9 mouse cellular contexts compared by ENCODE assay signal in the genomic region with DNA sequence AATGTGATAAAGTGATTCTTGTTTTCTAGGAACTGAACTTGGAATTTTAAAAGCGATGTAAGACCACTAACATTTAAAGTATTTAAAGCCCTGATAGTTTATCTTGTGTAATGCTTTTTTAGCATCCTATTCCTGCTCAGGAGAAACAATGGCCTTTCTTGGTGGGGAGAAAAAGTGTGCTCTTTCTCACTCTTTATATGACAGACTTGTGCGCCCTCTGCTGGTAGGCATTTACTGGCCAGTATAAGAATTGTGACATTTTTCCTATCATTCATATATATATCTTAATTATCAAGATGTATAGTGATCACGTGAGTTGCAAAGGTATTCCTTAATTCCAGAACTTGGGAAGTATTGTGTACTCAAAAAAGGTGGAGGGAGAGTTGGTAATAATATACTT.
A peak's percentile ranks its signal among the peaks of the same experiment; 100 is the strongest.
DNase-seq lines count a peak whose midpoint lies in the region; ATAC-seq lines count a peak whose summit lies in the region.
"Had no signal": no experiment of that assay in that cellular context is flagged by ENCODE, and none has a peak within 500 bp of the region (broad histone marks: within the 10 kb centered on the region; RNA-seq: fewer than 3 reads in every experiment).

No protein-coding gene starts in this region.

- peak; percentile 77 for DNase-seq in layer of hippocampus, adult 11-12 months (ENCODE audit: low spot score)
- DNase-seq in layer of hippocampus, postnatal 36 days, result no peak
- peak; percentile 86 for DNase-seq in NIH3T3 (ENCODE audit: low read depth)
- peak; percentile 67 for DNase-seq in cerebellum, adult 9-11 months
- peak; percentile 53 for DNase-seq in gastrocnemius, postnatal 14 days
- peak; percentile 37 to 88 for DNase-seq in layer of hippocampus, postnatal 25 days (ENCODE audit: extremely low spot score in 1 of 2, low spot score in 1 of 2)
- peak; percentile 95 for DNase-seq in midbrain, embryonic 11.5 days (ENCODE audit: low spot score, missing footprints)
- peak; percentile 68 for DNase-seq in thymus, postnatal 0 days (ENCODE audit: low spot score)

- H3K27me3 ChIP-seq in midbrain, embryonic 11.5 days (ENCODE audit: control insufficient read depth, insufficient read depth, low read length), result no peaks in the 10 kb centered on the region

- intact Hi-C loops in gastrocnemius, postnatal 14 days (cut with DNase I; ENCODE audit: low total_unique reads), result loop anchor here (5.0 kb wide), 1 partner anchor 91 kb away; no protein-coding TSS in a partner anchor

- no peaks in the 10 kb centered on the region for H3K9me3 ChIP-seq in midbrain, embryonic 11.5 days (ENCODE audit: control insufficient read depth, low read length)

- H3K9ac ChIP-seq in midbrain, embryonic 11.5 days (ENCODE audit: low read length), result no peak overlapping the region

- no peak overlapping the region for H3K4me2 ChIP-seq in midbrain, embryonic 11.5 days

- no peak overlapping the region for H3K27ac ChIP-seq in midbrain, embryonic 11.5 days (ENCODE audit: low read depth, low read length)
- H3K27ac ChIP-seq: macrophage had no signal

- no peak for ATAC-seq in midbrain, embryonic 11.5 days (ENCODE audit: low FRiP score)

- H3K4me3 ChIP-seq in midbrain, embryonic 11.5 days (ENCODE audit: low read depth, low read length), result no peak overlapping the region

- 55% methylated on average over 3 of the region's 3 CpGs for WGBS in midbrain, embryonic 11.5 days

- H3K36me3 ChIP-seq in midbrain, embryonic 11.5 days (ENCODE audit: control insufficient read depth, insufficient read depth, low read length), result peaks cover 12% of the 10 kb centered on the region; the same call in 1 of the 2 replicates

- H3K4me1 ChIP-seq in midbrain, embryonic 11.5 days (ENCODE audit: control insufficient read depth, insufficient read depth, low read length), result no peaks in the 10 kb centered on the region

Comparison
In these comparisons a context has a peak if more than half of its experiments do, and no peak if none do; other contexts are left out.
1. DNase-seq: peak in layer of hippocampus, adult 11-12 months (single experiment), NIH3T3 (single experiment), cerebellum, adult 9-11 months (single experiment), gastrocnemius, postnatal 14 days (single experiment), layer of hippocampus, postnatal 25 days (2 of 2), midbrain, embryonic 11.5 days (single experiment) and thymus, postnatal 0 days (single experiment); none in layer of hippocampus, postnatal 36 days (0 of 2).